In the genomic region with DNA sequence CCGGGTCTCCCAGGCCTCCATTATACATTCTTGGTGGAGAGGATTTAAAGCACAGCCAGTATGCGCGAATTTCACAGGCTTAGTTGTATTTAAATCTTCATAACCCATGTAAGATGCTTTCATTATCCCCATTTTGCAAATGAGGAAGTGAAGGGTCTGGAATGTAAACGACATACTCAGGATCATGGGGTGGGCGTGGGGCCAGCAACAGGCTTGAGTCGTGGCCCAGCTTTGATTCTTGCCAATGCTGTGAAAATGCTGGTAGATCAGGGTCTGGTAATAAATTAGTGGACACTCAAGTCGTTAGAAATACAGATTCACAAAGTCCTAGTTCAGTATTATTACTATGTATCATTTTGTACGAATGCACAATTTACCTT, we compare ENCODE assay signal across 8 mouse cellular contexts.
DNase-seq lines count a peak whose midpoint lies in the region; ATAC-seq and TF ChIP-seq lines count a peak whose summit lies in the region.
"Had no signal": no experiment of that assay in that cellular context is flagged by ENCODE, and none has a peak within 500 bp of the region (broad histone marks: within the 10 kb centered on the region; RNA-seq: fewer than 3 reads in every experiment).

No protein-coding gene starts in this region.

- ATAC-seq in hindbrain, embryonic 14.5 days (ENCODE audit: low FRiP score): no peak
- no peak for ATAC-seq in embryonic facial prominence, embryonic 14.5 days (ENCODE audit: low read depth)
- ATAC-seq in limb, embryonic 14.5 days (ENCODE audit: low FRiP score, low read depth): no peak

- no peak for TF ChIP-seq RAD21 in MEL (IDR thresholded peaks at IDR 0.05; ENCODE audit: low read depth, low read length)

- H3K36me3 ChIP-seq in hindbrain, embryonic 10.5 days: no peaks in the 10 kb centered on the region
- no peaks in the 10 kb centered on the region for H3K36me3 ChIP-seq in hindbrain, embryonic 14.5 days (replicated peaks; ENCODE audit: control insufficient read depth, insufficient read depth)
- no peaks in the 10 kb centered on the region; a peak in 1 of 4 replicates for H3K36me3 ChIP-seq in MEL (ENCODE audit: control insufficient read depth in 1 of 2, insufficient read depth in 2 of 2, low read length in 2 of 2)
- H3K36me3 ChIP-seq in embryonic facial prominence, embryonic 14.5 days (ENCODE audit: control insufficient read depth, insufficient read depth, low read length): no peaks in the 10 kb centered on the region
- H3K36me3 ChIP-seq in limb, embryonic 14.5 days (ENCODE audit: control insufficient read depth, insufficient read depth, low read length): no peaks in the 10 kb centered on the region

- H3K27me3 ChIP-seq in hindbrain, embryonic 10.5 days (ENCODE audit: insufficient read depth, poor library complexity, severe bottlenecking): peaks cover 9% of the 10 kb centered on the region
- H3K27me3 ChIP-seq in hindbrain, embryonic 14.5 days (ENCODE audit: control insufficient read depth, insufficient read depth, low read length): no peaks in the 10 kb centered on the region
- H3K27me3 ChIP-seq in MEL (ENCODE audit: control insufficient read depth in 1 of 2, insufficient read depth in 2 of 2, low read length in 2 of 2): no peaks in the 10 kb centered on the region; a peak in 1 of 4 replicates
- no peaks in the 10 kb centered on the region for H3K27me3 ChIP-seq in embryonic facial prominence, embryonic 14.5 days (replicated peaks; ENCODE audit: control insufficient read depth, insufficient read depth, low read length)
- no peaks in the 10 kb centered on the region for H3K27me3 ChIP-seq in limb, embryonic 14.5 days (ENCODE audit: control insufficient read depth, insufficient read depth, low read length)
- H3K27me3 ChIP-seq: Patski had no signal

- DNase-seq in hindbrain, embryonic 10.5 days (ENCODE audit: low spot score): no peak
- DNase-seq in hindbrain, embryonic 14.5 days (ENCODE audit: low spot score): no peak
- peak; percentile 18 for DNase-seq in MEL (ENCODE audit: low read depth, low spot score)
- DNase-seq in embryonic facial prominence, embryonic 14.5 days (ENCODE audit: low spot score): no peak
- no peak for DNase-seq in limb, embryonic 14.5 days (ENCODE audit: low spot score)
- DNase-seq in adrenal gland, postnatal 4 days (ENCODE audit: low spot score in 2 of 2): no peak
- no peak for DNase-seq in frontal cortex, adult 2 months (ENCODE audit: extremely low spot score in 1 of 2, low spot score in 1 of 2)

- peaks cover 32% of the 10 kb centered on the region for H3K4me1 ChIP-seq in hindbrain, embryonic 10.5 days (replicated peaks)
- H3K4me1 ChIP-seq in hindbrain, embryonic 14.5 days (replicated peaks; ENCODE audit: control insufficient read depth, insufficient read depth, low read length): no peaks in the 10 kb centered on the region
- H3K4me1 ChIP-seq in MEL (ENCODE audit: control insufficient read depth in 1 of 2, insufficient read depth in 2 of 2, low read length in 2 of 2): no peaks in the 10 kb centered on the region; a peak in 1 of 4 replicates
- peaks cover 10% of the 10 kb centered on the region for H3K4me1 ChIP-seq in embryonic facial prominence, embryonic 14.5 days (ENCODE audit: control insufficient read depth, insufficient read depth, low read length)
- H3K4me1 ChIP-seq in limb, embryonic 14.5 days (ENCODE audit: control insufficient read depth, insufficient read depth, low read length): peaks cover 17% of the 10 kb centered on the region

- no peaks in the 10 kb centered on the region for H3K79me2 ChIP-seq in MEL (ENCODE audit: control insufficient read depth, insufficient read depth, low read length, poor library complexity)

- no peak for TF ChIP-seq POLR2A in MEL (IDR thresholded peaks at IDR 0.05; ENCODE audit: control insufficient read depth in 1 of 2, insufficient read depth in 1 of 2, low read depth in 1 of 2, low read length in 2 of 2, poor library complexity in 1 of 2)
- TF ChIP-seq POLR2A in limb, embryonic 14.5 days (IDR thresholded peaks at IDR 0.05; ENCODE audit: borderline replicate concordance, extremely low read depth, insufficient read depth, insufficient read length): no peak

- TF ChIP-seq CTCF in MEL (IDR thresholded peaks at IDR 0.05 in 2 of 3, conservative IDR thresholded peaks at IDR 0.05 in 1 of 3; ENCODE audit: control insufficient read depth in 1 of 3, insufficient read depth in 1 of 3, low read depth in 2 of 3, low read length in 3 of 3, poor library complexity in 1 of 3, severe bottlenecking in 1 of 3): no peak

- no peak overlapping the region for H3K9ac ChIP-seq in hindbrain, embryonic 14.5 days
- H3K9ac ChIP-seq in MEL (ENCODE audit: control insufficient read depth, low read depth, low read length, poor library complexity, severe bottlenecking): no peak overlapping the region
- no peak overlapping the region for H3K9ac ChIP-seq in embryonic facial prominence, embryonic 14.5 days (ENCODE audit: low read depth, low read length)
- H3K9ac ChIP-seq in limb, embryonic 14.5 days (ENCODE audit: low read depth, low read length, severe bottlenecking): no peak overlapping the region

- TF ChIP-seq EP300 in MEL (IDR thresholded peaks at IDR 0.05; ENCODE audit: low read depth in 1 of 2, low read length in 2 of 2): no peak

- no peak overlapping the region for H3K4me3 ChIP-seq in hindbrain, embryonic 10.5 days
- H3K4me3 ChIP-seq in hindbrain, embryonic 14.5 days (replicated peaks; ENCODE audit: low read length): no peak overlapping the region
- H3K4me3 ChIP-seq in MEL (ENCODE audit: control insufficient read depth in 1 of 2, insufficient read depth in 1 of 2, low read depth in 2 of 2, low read length in 2 of 2): no peak overlapping the region
- H3K4me3 ChIP-seq in embryonic facial prominence, embryonic 14.5 days (ENCODE audit: low read depth, low read length): no peak overlapping the region
- H3K4me3 ChIP-seq in limb, embryonic 14.5 days (replicated peaks; ENCODE audit: low read length): no peak overlapping the region

- WGBS in hindbrain, embryonic 10.5 days: 60% methylated on average over 8 of the region's 8 CpGs
- 56% methylated on average over 8 of the region's 8 CpGs for WGBS in hindbrain, embryonic 14.5 days
- WGBS in embryonic facial prominence, embryonic 14.5 days: 53% methylated on average over 8 of the region's 8 CpGs
- WGBS in limb, embryonic 14.5 days: 52% methylated on average over 8 of the region's 8 CpGs

- H3K4me2 ChIP-seq in hindbrain, embryonic 14.5 days (replicated peaks): no peak overlapping the region
- 0 out of 2 replicates have a peak overlapping the region, but pooled peaks have one; percentile 10 for H3K4me2 ChIP-seq in embryonic facial prominence, embryonic 14.5 days (ENCODE audit: low read depth, low read length)
- H3K4me2 ChIP-seq in limb, embryonic 14.5 days (replicated peaks; ENCODE audit: low read depth, low read length, severe bottlenecking): no peak overlapping the region

- H3K9me3 ChIP-seq in hindbrain, embryonic 10.5 days: no peaks in the 10 kb centered on the region
- no peaks in the 10 kb centered on the region for H3K9me3 ChIP-seq in hindbrain, embryonic 14.5 days (ENCODE audit: control insufficient read depth, low read length)
- no peaks in the 10 kb centered on the region for H3K9me3 ChIP-seq in MEL (replicated peaks; ENCODE audit: insufficient read depth, low read length)
- H3K9me3 ChIP-seq in embryonic facial prominence, embryonic 14.5 days (ENCODE audit: control insufficient read depth, low read length): no peaks in the 10 kb centered on the region
- no peaks in the 10 kb centered on the region for H3K9me3 ChIP-seq in limb, embryonic 14.5 days (ENCODE audit: control insufficient read depth, low read length)

- H3K27ac ChIP-seq in hindbrain, embryonic 10.5 days: peak overlapping the region; percentile 80
- no peak overlapping the region for H3K27ac ChIP-seq in hindbrain, embryonic 14.5 days
- H3K27ac ChIP-seq in MEL (ENCODE audit: control insufficient read depth, low read depth, low read length): no peak overlapping the region
- peak overlapping the region; percentile 50 for H3K27ac ChIP-seq in embryonic facial prominence, embryonic 14.5 days (replicated peaks; ENCODE audit: low read depth, low read length)
- peak overlapping the region; percentile 43; the same call in 1 of the 2 replicates for H3K27ac ChIP-seq in limb, embryonic 14.5 days (replicated peaks; ENCODE audit: low read depth, low read length)

TF ChIP-seq in MEL, 35 proteins besides CTCF, POLR2A, EP300 and RAD21:
- no peak for TF ChIP-seq POLR2AphosphoS2 (IDR thresholded peaks at IDR 0.05; ENCODE audit: low read length)
- no peak for TF ChIP-seq ZNF384 (IDR thresholded peaks at IDR 0.05; ENCODE audit: low read depth, low read length)
- no peak for TF ChIP-seq MEF2A (IDR thresholded peaks at IDR 0.05; ENCODE audit: extremely low read depth, insufficient replicate concordance, low read depth, low read length, poor library complexity, severe bottlenecking)
- TF ChIP-seq MAFK (IDR thresholded peaks at IDR 0.05; ENCODE audit: borderline replicate concordance, low read depth, low read length): no peak
- TF ChIP-seq SIN3A (IDR thresholded peaks at IDR 0.05; ENCODE audit: low read length): no peak
TF ChIP-seq in MEL: peak in this region for 0.

Comparison
In these comparisons a context has a peak if more than half of its experiments do, and no peak if none do; other contexts are left out.
1. H3K27ac ChIP-seq: peak in hindbrain, embryonic 10.5 days (single experiment), embryonic facial prominence, embryonic 14.5 days (single experiment) and limb, embryonic 14.5 days (single experiment); none in hindbrain, embryonic 14.5 days (single experiment) and MEL (single experiment).